Mouse (Mus musculus): ENCODE measurements around the gene Zfhx3. TPM values are rescaled to one million over a fixed set of nuclear protein-coding genes. Genes with fewer than 3 reads are reported as not detected.

The Zfhx3 gene
- polyA plus RNA-seq, 2 experiments from 2014 or later = 0.58 TPM; not detected in 1

DNA sequence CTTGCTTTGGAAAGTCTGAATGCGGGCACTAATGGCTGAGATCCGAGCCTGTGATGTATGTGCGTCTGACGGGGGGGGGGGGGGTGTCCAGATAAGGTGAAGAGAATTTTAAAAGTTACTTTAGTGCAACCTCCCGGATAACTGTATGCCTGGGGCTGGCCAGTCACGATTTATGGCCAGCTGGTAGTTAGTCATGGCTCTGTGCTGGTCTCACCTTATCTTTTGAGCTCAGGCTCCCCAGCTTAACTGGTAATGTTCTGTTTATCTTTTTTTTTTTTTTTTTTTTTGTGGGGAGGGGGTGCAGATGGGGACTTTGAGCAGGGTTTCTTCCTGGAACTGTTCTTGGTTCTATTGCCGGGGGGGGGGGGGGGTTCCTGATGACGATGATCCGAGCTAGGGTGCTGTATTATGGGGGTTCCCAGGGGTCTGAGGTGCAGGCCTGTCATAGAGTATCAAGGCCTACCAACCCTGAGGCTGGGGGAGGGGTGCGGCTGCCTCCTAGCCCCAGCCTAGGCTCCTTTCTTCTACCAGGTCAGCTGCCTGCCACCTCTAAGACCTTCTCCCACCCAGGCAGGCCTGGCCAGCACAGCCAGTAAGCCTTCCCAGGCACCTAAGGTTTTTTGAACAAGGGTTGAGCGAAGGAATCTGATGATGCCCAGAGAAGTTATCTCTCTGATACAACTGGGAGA lies 782.5 kb downstream of the Zfhx3 start:
- ATAC-seq = no peak

DNA sequence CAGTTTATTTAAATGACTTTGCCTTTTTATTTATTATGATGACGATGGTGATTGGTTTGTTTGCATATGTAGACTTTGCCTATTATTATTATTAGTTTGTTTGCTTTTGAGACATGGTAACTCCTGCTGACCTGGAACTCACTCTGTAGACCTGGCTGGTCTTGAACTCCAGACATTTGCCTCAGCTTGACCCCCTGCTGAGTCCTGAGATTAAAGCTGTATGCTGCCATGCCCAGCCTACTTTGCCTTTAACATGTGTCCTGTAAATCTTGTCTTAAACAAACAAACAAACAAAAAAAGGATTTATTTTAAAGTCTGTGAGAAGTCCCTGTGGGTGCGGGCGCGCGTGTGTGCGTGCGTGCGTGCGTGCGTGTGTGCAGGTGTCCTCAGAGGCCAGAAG lies 783.2 kb downstream of the Zfhx3 start:
- ATAC-seq = no peak

DNA sequence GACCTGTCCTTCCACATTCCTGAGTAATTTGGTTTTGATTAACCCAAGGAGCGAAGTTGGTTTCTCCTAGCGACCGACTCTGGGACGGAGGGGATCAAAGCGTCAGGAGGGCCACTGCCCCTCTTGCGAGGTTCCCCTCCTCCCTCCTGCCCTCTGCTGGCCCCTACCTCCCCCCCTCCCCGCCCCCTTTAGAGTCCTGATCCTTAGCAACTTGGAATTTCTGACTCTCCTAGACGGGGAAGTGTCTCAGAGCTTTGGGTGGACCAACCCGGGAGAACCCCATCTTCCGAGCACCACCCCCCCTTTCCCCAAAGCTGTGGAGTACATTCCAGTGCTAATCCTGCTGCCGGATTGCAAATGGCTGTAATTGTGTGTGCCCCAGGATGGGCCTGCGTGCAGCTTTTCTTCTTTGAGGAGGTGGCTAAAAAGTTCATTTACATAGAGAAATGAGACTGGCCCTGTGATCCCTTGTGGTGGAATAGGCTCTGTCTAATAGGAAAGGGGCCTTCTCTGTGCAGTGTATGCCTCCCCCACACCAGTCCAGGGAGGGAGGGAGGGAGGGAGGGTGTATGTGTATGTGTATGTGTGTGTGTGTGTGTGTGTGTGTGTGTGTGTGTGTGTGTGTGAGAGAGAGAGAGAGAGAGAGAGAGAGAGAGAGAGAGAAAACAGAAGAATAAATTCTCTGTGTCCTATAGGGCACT lies 784.2 kb downstream of the Zfhx3 start:
- no peak for ATAC-seq

DNA sequence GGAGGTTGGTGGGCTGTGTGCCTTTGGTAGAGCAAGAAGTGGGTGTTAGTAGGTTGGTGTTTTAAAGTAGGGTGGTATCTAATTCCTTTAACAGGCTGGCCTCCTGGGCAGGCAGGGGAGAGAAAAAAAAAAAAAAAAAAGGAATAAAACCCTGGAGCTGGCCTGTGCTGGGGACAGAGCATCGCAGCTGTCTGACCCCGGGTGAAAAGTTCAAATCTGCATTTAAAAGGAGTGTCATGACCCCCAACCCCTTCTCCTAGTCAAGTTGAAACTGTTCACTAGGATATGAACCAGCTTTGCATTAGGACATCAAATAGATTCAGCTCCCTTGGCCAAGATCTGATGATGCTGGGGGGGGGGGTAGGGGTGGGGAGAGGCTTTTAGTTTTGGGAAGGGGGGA lies 786.7 kb downstream of the Zfhx3 start:
- ATAC-seq = no peak

DNA sequence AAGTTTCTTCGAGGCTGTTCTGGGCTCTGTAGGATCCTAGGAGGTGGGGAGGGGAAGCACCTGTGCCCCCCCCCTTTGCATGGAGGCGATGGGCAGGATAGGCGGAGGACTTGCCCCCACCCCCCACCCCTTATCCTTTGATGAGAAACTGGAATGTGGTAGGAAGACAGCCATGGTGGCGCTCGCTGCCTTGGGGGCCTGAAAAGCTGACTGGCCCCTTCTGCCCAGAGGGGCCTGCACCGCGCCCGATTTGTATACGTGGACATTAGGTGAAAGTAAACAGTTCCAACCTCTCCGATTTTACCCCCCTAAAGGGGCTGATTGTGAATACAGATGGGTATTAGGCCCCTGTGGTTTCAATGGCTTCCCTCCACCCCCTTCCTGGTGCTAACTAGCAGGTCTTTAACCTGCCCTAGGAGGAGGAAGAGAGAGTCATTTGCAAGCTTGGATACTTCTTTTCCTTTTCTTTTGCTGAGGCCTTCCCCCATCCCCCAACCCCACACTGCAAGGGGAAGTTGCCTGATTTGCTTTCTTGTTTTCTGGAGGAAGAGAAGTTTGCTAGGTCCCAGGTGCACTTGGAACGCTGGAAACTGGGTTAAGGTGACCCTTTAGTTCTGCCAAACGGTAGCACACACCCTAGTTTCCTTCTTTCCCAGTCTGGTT lies 787.4 kb downstream of the Zfhx3 start:
- ATAC-seq = no peak

DNA sequence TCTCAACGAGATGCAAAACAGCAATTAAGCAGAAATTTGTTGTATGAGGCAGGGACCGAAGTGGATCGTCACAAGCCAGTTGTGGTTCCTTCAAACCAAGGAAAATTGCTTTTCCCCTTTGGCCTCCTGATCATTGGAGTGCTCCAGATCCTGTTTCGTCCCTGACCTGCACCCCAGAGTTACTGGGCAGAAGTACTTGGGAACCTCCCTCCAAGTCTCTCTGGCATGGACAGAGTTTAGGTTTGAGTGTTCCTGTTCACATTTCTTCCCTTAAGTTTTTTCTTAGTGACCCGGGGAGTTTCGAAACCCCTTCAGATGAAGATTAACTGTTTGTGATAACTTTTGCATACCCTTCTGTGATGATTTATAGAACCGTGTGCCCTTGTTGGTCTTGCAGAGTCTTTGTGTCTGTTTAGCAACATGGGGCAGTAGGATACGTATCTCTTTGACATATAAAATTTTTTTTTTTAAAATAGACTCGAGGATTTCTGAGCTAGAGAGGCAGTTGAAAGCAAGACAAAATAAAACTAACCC lies 788.5 kb downstream of the Zfhx3 start:
- ATAC-seq = no peak

DNA sequence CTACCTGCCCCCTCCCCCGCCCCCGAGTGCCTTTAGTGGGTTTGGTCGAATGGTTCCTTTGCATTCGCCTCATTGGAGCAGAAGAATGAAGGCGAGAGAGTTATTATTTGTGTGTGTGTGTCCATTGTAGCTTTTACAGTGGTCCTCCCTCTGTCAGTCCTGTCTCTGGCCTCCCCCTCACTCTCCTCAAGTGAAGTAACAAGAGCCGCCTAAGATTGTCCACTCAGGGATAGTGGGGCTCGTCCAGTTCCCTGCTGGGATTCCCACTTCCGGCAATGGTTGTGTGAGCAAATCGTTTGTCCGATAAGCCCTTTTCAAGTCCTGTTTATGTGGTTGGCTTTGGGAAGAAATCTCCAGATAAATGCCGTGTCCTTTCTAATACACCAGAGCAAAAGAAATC lies 790.1 kb downstream of the Zfhx3 start:
- no peak for ATAC-seq

DNA sequence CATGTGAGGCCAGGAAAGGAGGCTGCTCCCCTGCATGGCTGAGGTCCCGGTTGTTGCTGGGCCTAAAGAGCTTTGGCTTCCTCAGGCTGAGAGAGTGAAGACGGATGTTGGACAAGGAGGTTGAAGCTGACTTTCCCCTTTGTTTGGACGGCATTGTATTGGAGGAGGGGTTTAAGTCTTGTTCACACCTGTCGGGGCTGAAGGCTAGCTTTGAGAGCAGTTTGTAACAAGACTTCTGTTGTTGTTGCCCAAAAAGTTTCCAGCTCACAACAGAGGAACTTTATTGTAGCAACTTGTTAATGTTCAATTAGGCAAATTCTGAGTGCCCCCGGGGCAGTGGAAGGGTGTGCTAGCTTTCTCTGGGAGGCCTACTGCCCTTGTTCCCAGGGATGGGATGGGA lies 790.9 kb downstream of the Zfhx3 start:
- ATAC-seq = no peak

DNA sequence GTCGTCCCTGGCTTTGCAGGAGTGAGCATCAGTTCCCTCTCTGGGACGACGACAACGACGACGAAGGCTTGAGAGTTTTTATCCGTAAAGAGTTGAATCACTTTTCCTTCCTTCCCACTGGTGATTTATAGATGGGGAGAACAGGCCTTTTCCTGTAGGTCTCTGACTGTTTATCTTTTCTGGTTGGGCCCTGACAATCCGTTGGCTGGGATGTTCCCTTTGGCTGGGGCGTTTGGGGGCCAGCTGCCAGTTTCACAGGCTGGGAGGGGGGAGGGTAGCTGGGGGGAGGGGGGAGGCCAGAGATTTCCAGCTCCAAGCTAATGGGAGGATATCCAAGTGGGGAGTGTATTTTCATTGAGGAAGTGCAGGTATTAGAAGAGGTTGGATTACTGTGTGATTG lies 794.0 kb downstream of the Zfhx3 start:
- no peak for ATAC-seq

DNA sequence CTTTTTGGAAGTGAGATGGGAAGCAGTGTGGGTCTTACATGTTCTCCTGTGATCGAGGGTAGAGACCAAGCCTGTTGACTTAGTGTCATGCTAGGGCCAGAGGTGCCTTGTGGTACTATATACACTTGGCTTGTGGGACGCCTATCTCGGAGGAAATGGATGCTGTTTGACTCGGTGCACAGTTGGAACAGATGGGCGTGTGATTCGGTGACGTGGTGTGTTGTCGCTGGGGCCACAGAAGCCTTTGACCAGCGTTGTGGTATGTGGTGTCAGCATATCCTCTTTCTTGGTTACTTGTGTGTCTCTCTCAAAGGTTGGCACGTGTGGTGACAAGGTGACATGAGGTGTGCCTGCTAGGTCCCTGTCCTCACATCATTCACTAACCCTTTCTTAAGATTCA lies 795.7 kb downstream of the Zfhx3 start:
- no peak for ATAC-seq

DNA sequence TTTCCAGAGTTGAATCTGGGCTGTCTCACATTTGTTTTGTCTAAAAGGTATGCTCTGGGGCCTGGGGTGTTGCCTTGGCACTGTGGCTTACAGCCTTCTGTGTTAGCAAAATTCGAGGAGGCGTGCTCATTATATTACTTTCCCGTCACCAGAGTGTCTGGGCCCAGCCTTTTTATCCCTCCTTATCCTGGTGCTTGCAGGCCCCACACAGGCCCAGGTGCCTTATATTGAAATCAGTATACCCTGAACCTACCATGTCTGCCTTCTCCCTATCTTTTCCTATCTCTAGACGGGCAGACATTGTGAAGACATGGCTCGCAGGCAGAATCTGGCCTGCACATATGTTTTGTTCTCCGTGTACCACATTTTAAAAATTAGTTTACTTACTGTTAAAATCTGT lies 797.1 kb downstream of the Zfhx3 start:
- no peak for ATAC-seq

DNA sequence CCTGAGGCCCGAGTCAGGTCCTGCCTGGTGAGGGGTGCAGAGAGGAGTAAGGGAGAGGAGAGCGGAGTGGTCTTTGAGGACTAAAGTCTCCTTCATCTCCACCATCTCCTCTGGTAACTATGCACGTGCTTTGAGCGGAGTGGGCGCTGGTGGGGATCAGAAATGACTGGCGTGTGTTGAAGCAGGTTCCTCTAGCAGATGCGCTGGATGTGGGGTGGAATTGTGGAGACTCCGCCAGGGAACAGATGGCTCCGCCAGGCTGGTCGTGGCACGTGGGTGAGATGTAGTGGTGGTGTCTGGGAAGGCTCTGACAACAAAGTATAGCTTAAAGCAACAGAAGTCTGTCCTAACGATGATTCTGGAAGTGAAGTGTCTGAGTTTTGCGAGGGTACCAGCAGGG lies 798.0 kb downstream of the Zfhx3 start:
- ATAC-seq = no peak

DNA sequence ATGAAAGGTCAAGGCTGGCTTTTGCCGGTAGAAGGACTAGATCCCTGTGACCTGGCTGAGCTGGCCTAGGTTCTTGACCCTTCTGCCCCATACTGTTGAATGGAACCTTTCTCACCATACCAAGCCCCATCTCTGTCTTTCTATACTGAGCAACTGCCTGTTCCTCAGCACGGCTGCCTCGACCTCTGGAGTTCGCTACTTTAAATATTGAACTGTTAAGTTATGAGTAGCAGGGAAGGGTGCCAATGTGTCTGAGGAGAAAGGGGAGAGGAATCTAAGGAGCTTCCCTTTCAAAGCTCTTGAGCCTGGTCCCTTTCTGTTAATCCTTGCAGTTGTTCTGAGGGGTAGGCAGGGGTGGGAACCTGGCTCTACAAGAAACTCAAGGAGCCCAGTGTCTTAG lies 799.2 kb downstream of the Zfhx3 start:
- ATAC-seq = no peak

DNA sequence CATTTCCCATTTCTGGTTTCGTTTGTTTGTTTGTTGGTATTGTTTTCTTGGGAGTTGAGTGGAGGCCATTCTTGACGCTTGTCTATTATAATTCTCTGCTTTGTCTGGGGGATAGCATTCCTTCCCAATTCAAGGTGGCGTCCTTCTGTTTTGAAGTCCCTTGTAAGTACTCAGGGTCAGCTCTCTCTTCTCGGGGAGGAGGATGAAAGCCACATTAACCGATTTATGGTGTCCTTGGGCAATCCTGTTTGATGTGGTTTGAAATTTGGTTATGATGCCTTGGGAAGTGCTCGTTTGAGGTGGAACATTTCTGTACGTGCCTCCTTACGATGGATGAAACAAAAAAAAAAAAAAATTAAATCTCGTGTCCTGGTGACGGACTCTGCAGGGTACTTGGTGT lies 800.0 kb downstream of the Zfhx3 start:
- no peak for ATAC-seq

DNA sequence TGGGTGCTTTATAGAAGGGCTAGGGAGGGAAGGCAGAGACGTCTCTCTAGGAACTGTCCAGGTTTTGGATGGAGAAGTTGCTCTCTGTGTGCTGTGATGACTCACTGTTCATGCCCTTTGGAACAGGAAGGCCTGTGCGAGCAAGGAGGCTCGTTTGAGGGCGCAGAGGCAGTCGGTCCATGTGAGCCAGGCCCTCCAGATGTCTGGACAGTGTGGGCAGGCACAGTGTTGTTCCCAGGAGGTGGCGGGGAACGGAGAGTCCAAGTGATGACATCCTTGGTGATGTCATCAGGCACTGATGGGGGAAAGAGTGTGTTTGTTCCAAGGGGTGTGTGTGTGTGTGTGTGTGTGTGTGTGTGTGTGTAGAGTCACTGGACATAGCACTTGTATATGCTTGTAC lies 800.8 kb downstream of the Zfhx3 start:
- no peak for ATAC-seq

DNA sequence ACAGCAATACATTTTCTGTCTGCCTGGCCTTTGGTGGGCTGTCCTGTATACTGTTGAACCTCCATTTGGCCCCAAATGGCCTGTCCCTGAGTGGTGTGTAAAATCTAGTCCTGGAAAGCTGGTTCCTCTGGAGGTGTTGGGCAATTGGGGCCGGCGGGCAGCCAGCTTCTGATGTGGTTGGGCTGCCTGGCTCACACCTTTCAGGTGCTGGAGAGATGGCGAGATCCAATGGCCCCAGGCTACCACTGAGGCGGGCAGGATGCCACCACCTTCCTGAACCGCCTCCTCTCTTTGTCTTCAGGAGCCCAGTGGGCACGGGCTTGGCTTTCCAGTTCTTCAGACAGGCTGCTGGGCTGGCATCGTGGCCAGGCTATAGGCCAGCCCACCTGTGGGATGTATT lies 803.1 kb downstream of the Zfhx3 start:
- no peak for ATAC-seq

DNA sequence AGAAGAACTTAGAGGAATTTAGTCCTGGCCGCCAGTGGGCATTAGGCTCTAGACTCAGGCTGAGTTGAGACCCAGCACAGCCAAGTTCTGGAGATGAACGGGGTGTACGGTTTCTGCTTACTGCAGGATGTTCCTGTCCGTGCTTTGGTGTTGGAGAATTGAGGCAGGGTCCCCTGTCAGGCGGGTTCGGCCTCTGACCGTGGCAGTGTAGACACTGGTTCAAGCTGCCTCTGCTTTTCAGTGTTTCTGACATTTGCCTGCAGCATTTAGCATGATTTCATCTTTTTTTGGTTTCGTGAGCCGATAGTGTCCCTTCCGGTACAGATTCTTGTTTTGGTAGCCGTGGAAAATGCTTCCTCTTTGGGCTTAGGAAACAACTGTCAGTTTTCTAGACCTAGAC lies 805.7 kb downstream of the Zfhx3 start:
- no peak for ATAC-seq

DNA sequence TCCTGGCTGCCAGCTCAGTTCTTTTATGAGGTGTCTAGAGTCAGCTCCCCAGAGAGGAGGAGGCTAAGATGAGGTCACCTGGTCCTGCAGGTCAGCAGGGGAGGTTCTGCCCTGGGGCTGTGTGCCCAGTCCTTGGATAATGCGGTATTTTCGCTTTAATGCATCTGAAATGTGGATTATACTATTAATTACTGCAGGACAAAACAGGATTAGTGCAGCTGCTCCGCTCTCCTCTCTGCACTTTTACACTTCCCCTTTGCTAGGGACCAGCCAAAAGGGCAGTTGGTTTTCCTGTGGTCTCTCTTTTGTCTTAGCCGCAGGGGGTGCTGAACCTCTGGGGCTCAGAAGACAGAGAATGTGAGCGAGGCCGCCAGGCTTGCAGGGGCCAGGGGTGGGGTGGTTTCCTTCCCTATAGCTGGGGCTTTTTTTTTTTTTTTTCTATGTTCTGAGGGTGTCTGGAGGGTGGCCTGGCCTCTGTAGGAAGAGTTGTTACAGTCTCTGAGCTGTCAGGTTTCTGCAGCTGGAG lies 806.5 kb downstream of the Zfhx3 start:
- ATAC-seq = no peak

DNA sequence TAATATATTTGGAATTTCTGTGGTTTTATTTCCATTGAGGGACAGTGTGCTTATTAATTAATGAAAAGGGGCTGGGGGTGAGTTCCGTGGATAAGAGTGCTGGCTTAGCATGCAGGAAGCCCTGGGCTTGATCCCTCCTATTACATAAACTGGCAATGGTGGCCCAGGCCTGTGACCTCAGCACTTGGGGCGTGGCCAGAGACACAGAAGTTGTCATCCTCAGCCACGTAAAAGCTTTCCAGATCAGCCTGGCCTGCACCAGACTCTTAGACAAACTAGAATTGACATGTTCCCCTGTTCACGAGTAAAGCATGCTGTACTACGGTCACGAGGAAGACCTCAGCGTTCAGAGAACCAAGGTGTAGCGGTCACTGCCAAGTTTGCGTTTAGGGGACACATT lies 808.4 kb downstream of the Zfhx3 start:
- no peak for ATAC-seq

DNA sequence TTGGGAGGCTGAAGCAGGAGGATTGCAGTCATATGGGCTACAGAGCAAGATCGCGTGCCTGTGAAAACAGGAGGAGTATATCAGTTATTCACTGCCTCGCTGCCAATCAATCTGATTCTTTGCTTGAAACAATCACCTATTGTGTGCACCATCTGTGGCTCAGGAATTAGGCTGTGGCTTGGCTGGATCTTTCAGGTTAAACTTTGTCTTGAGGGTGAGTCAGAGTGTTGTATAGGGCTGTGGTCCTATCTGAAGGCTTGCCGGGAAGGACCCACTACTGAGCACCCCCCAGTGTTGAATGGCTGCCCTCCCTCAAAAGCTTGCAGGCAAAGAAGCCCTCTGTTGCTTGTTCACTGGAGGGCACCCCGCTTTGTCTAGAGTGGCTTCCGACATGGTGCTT lies 812.1 kb downstream of the Zfhx3 start:
- ATAC-seq = no peak

DNA sequence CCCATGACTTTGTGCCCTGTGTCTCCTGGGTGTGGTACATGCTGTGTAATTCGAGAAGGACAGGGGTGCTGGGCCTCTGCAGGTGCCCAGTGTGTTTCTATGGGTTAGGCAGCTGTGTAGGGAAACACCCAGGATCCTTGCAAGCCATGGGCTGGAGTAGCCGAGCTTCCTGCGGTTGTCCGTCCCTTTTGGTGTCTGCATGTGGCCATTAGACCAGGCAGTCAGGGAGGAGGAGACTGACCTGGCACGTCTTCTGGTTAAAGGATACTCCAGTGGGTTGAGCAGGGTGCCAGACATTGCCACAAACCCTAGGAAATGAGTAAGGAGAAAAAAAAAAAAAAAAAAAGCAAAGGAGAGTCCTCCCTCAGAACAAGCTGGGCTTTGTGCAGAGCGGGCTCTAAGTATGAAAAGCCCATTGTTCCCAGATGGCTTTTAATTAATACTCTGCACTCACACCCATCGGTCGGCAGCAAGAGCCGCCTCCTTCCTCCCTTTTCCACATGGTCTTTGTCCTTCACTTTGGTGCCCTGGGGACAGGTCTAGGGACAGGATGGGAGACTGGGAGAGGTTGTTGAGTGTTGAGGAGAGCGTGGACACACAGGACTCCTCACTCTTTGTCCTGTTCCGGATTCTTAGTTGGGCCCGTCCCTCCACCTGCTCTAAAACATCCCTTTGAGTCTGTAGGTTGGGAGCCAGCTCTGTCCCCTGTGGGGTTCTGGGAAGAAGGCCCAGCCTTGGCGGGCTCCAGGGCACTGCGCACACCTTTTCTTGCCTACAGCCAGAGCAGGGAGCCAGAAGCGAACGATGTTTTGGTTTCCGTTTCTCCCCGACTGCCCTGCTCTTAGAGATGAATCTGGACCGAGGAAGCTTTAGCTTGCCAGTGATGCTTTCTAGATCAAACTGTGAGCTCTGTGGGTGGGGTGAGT lies 813.2 kb downstream of the Zfhx3 start:
- ATAC-seq = no peak

DNA sequence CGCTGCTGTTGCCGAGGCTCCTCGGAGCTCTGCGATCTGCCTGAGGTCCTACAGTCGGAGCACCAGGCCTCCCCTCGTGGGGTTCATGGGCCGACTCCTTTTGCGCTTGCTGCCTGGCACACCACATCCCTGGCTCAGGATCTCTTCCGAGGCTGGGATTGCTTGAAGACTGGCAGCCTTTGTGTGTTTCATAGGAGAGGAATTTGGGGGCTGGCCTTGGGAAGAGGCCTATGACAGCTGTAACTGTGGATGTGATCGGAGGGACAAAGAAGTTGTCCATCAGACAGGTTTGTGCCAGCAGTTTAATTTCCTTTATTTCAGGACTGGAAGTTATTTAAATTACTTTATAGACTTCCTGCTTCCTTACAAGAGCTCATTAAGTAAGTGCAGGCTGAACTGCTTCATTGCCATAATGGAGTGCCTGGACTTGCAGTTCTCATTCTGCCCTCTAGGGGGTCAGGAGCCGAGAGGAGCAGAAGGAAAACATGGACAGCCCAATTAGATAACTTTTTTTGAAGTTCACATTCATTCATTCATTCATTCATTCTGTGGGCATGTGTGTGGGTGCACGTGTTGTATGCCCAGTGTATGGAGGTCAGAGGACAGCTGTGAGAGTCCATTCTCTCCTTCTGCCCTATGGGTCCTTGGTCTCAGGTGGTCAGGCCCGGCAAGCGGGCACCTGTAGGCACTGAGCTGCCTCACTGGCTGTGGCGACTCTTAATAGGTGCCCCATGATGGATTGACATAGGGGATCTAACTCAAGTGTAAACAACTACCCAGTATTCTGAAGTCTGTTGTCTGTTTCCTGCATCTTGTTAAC lies 817.3 kb downstream of the Zfhx3 start:
- ATAC-seq = no peak

Data from activated CD4-positive, CD25-positive, alpha-beta regulatory T cell, adult 4 months (primary cell).